In the genomic region with DNA sequence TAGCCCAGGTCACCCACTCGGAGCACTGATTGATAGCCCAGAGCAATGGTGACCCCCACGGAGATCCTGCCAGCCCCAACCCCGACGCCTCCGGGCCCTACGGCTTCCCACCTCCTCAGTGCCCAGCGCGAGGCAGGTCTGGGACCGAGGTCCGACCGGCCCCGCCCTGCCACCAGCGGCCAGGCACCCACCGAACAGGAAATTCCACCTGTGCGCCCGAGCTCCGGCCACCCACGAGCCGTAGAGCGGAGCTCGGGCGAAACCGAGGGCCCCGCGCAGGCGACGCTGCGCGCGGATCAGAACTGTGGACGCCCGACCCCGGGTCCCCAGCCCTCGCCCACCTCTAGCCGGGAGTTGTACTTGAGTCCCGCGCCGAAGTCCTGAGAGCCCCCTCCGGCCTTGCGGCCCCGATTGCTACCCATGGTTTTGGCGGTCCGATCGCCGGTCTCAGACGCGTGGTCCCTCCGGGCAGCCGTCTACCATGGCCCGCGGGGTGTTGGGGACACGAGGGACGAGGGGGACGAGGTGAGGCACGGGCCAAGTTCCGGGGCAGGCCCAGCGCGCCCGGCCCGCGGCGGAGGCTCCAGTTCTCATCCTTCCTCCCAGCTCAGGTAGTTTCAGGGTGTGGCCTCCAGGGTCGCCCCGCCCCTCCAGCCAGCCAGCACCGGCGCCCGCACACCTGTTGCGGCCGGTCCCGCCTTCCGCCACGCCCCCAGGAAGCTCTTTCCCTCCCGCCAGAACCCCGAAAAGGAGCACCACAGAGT, we compare ENCODE assay signal across 8 mouse cellular contexts. TPM values are rescaled to one million over a fixed set of nuclear protein-coding genes. Genes with fewer than 3 reads are reported as not detected.
DNase-seq lines count a peak whose midpoint lies in the region; ATAC-seq and TF ChIP-seq lines count a peak whose summit lies in the region.

A gene (minus strand): TSS at position 649 of the 764 bp plus-strand sequence.

- H3K27ac ChIP-seq in ES-Bruce4 (ENCODE audit: insufficient read depth, low read length), result no peak within 1 kb of the TSS
- no peak within 1 kb of the TSS for H3K27ac ChIP-seq in forebrain, embryonic 15.5 days (replicated peaks)
- peak within 1 kb of the TSS; percentile 72 for H3K27ac ChIP-seq in kidney, postnatal 0 days

- peak within 1 kb of the TSS; percentile 90 for H3K9ac ChIP-seq in ES-Bruce4 (ENCODE audit: low read depth, poor library complexity, severe bottlenecking)
- peak within 1 kb of the TSS; percentile 25; the same call in 1 of the 2 replicates for H3K9ac ChIP-seq in forebrain, embryonic 15.5 days (replicated peaks)
- peak within 1 kb of the TSS; percentile 66 for H3K9ac ChIP-seq in kidney, postnatal 0 days (ENCODE audit: low read depth, low read length)

- H3K4me2 ChIP-seq in forebrain, embryonic 15.5 days (replicated peaks), result peak within 1 kb of the TSS; percentile 86
- peak within 1 kb of the TSS; percentile 86 for H3K4me2 ChIP-seq in kidney, postnatal 0 days (ENCODE audit: low read length)

- H3K27me3 ChIP-seq in ES-Bruce4 (ENCODE audit: control insufficient read depth, insufficient read depth, low read length, poor library complexity, severe bottlenecking), result no peaks in the 10 kb centered on the region
- peaks cover 42% of the 10 kb centered on the region for H3K27me3 ChIP-seq in forebrain, embryonic 15.5 days
- H3K27me3 ChIP-seq in kidney, postnatal 0 days (ENCODE audit: insufficient read depth, low read length), result no peaks in the 10 kb centered on the region; the same call in 1 of the 2 replicates

- H3K9me3 ChIP-seq in ES-Bruce4 (replicated peaks; ENCODE audit: control insufficient read depth, insufficient read depth, low read length, poor library complexity, severe bottlenecking), result no peaks in the 10 kb centered on the region
- H3K9me3 ChIP-seq in forebrain, embryonic 15.5 days, result no peaks in the 10 kb centered on the region
- no peaks in the 10 kb centered on the region for H3K9me3 ChIP-seq in kidney, postnatal 0 days (replicated peaks; ENCODE audit: low read length)

- TF ChIP-seq CTCF in ES-Bruce4 (IDR thresholded peaks at IDR 0.05; ENCODE audit: low read depth, low read length), result no peak
- no peak for TF ChIP-seq CTCF in kidney, postnatal 0 days (IDR thresholded peaks at IDR 0.05; ENCODE audit: low read depth)

- peak; percentile 80 for DNase-seq in A20 (ENCODE audit: low read depth, low spot score)
- peak; percentile 34 for DNase-seq in kidney, postnatal 0 days (ENCODE audit: low spot score)
- DNase-seq in lung, postnatal 36 days, result peak; percentile 90
- peak; percentile 61 to 68 for DNase-seq in spleen, postnatal 36 days (ENCODE audit: low spot score in 2 of 2)
- no peak for DNase-seq in c-Kit-positive CD71-positive TER-119-positive erythroid progenitor cells, embryonic 14.5 days (ENCODE audit: low spot score)

- peaks cover 3% of the 10 kb centered on the region for H3K4me1 ChIP-seq in ES-Bruce4 (ENCODE audit: control insufficient read depth, insufficient read depth, low read length)
- H3K4me1 ChIP-seq in forebrain, embryonic 15.5 days, result peaks cover 16% of the 10 kb centered on the region
- H3K4me1 ChIP-seq in kidney, postnatal 0 days (replicated peaks; ENCODE audit: insufficient read depth, low read length), result peaks cover 12% of the 10 kb centered on the region; the same call in 1 of the 2 replicates

- H3K36me3 ChIP-seq in ES-Bruce4 (ENCODE audit: control insufficient read depth, insufficient read depth, low read length, poor library complexity, severe bottlenecking), result no peaks in the 10 kb centered on the region
- H3K36me3 ChIP-seq in forebrain, embryonic 15.5 days, result no peaks in the 10 kb centered on the region
- H3K36me3 ChIP-seq in kidney, postnatal 0 days (ENCODE audit: insufficient read depth, low read length), result no peaks in the 10 kb centered on the region

- WGBS in forebrain, embryonic 15.5 days, result 1% methylated on average over 74 of the region's 74 CpGs
- WGBS in kidney, postnatal 0 days, result under 1% methylated on average over 64 of the region's 74 CpGs

- no peak for TF ChIP-seq POLR2A in ES-Bruce4 (IDR thresholded peaks at IDR 0.05; ENCODE audit: insufficient read depth, low read length)

- H3K4me3 ChIP-seq in ES-Bruce4 (ENCODE audit: low read depth, low read length), result peak within 1 kb of the TSS; percentile 88
- H3K4me3 ChIP-seq in forebrain, embryonic 15.5 days, result peak within 1 kb of the TSS; percentile 41
- peak within 1 kb of the TSS; percentile 55 for H3K4me3 ChIP-seq in kidney, postnatal 0 days (replicated peaks; ENCODE audit: low read depth, low read length)

- no peak for ATAC-seq in forebrain, embryonic 15.5 days (replicated peaks)
- ATAC-seq in kidney, postnatal 0 days (replicated peaks; ENCODE audit: low FRiP score, low read depth), result peak; percentile 84
- ATAC-seq in monocyte, adult 5-6 weeks (replicated peaks; ENCODE audit: insufficient number of reproducible peaks, low FRiP score, low TSS enrichment, poor library complexity, severe bottlenecking), result no peak

- no peak for TF ChIP-seq EP300 in ES-Bruce4 (IDR thresholded peaks at IDR 0.05; ENCODE audit: insufficient read depth, low read depth, low read length)

RNA-seq across cellular contexts. Expression of the gene that starts here (rescaled TPM):
- polyA plus RNA-seq in ES-Bruce4 (2011; ENCODE audit: insufficient read depth, insufficient read length, low read depth, missing spikeins), result 118 and 123 TPM in 2 replicates
- polyA plus RNA-seq in forebrain, embryonic 15.5 days (2015; fragmentation: Nextera tagmentation; extraction: Ambion mirVana), result 0.27 and 0.36 TPM in 2 replicates
- 45.9 and 50.8 TPM in 2 replicates for polyA plus RNA-seq in kidney, postnatal 0 days (2015; fragmentation: Nextera tagmentation; extraction: Ambion mirVana)
- 7.2 to 11.8 TPM (median 7.5 TPM) in 3 replicates for total RNA-seq in monocyte, adult 5-6 weeks (2017)

Comparison
In these comparisons a context has a peak if more than half of its experiments do, and no peak if none do; other contexts are left out.
1. RNA of the gene that starts here (polyA plus RNA-seq): 118 to 123 TPM in ES-Bruce4 and 45.9 to 50.8 TPM in kidney, postnatal 0 days; 0.27 to 0.36 TPM in forebrain, embryonic 15.5 days; every median in the first group is over 10 times any median in the second.
2. H3K9ac ChIP-seq: peak in every context shown above with its lines; median percentile 90 in ES-Bruce4; 66 in kidney, postnatal 0 days; 25 in forebrain, embryonic 15.5 days.
3. Peak in every context shown above with its lines, with median percentiles within 50 percentile points of each other: H3K4me3 ChIP-seq.